Mouse (Mus musculus) lung, postnatal 14 days (tissue): ENCODE results near the gene Olfr1320.

Experiments
- DNase-seq: peaks from one replicate; pipeline ENCODE4 v3.0.0; 2021

Olfr1320 gene

GRCm38 (mm10) chrX:49672033-49672432 is at the start of gene Olfr1320:
Olfr1320 (plus strand) TSS chrX:49672333.
- DNase-seq, result no peak

- DNase-seq, result no peak
Measured at GRCm38 (mm10) chrX:49627566-49627965, 44.6 kb upstream of the Olfr1320 start.

GRCm38 (mm10) chrX:49631195-49631594 is 40.9 kb upstream of the Olfr1320 start:
- no peak for DNase-seq

GRCm38 (mm10) chrX:49660781-49661180 is 11.4 kb upstream of the Olfr1320 start:
- DNase-seq, result peak; percentile 0
